Mouse (Mus musculus) neural tube, embryonic 12.5 days (tissue): Measurements from ENCODE around the gene Dcpp2. TPM values are rescaled to one million over a fixed set of nuclear protein-coding genes. Genes with fewer than 3 reads are reported as not detected.
A peak's percentile ranks its signal among the peaks of the same experiment; 100 is the strongest.
"Not testable (repeated sequence)": the region's sequence is repeated elsewhere in the genome, so short reads cannot be mapped to it uniquely, and the experiment has no call there.

Source experiments
- ATAC-seq: fragments of 200-750 bp; cut with Nextera tagmentation; 2 replicates; pipeline ENCODE4 v1.8.0; 2017; ENCODE audit warnings: low read depth, mild to moderate bottlenecking, moderate TSS enrichment, moderate library complexity; ENCODE audit not compliant: low FRiP score
- H3K27ac ChIP-seq: fragments of 300-500 bp; sonication (generic); 2 replicates; pipeline ENCODE4 v1.5.1; 2016
- H3K27me3 ChIP-seq: fragments of 300-500 bp; sonication (generic); replicated peaks from 2 replicates; pipeline ENCODE4 v1.6.1; 2016; ENCODE audit warnings: mild to moderate bottlenecking
- H3K36me3 ChIP-seq: fragments of 300-500 bp; sonication (generic); 2 replicates; pipeline ENCODE4 v1.6.1; 2016; ENCODE audit warnings: mild to moderate bottlenecking
- H3K4me1 ChIP-seq: fragments of 300-500 bp; sonication (generic); 2 replicates; pipeline ENCODE4 v1.6.1; 2016
- H3K4me2 ChIP-seq: fragments of 300-500 bp; sonication (generic); replicated peaks from 2 replicates; pipeline ENCODE4 v1.6.1; 2016; ENCODE audit warnings: mild to moderate bottlenecking
- H3K4me3 ChIP-seq: fragments of 300-500 bp; sonication (generic); 2 replicates; pipeline ENCODE4 v1.5.1; 2016
- H3K9ac ChIP-seq: fragments of 300-500 bp; sonication (generic); 2 replicates; pipeline ENCODE4 v1.6.1; 2016; ENCODE audit warnings: mild to moderate bottlenecking
- H3K9me3 ChIP-seq: fragments of 300-500 bp; sonication (generic); 2 replicates; pipeline ENCODE4 v1.6.1; 2016; ENCODE audit warnings: mild to moderate bottlenecking
- WGBS: fragments of 180-500 bp; shearing (Covaris S2); methylation state at CpG from one replicate; pipeline ENCODE4 v1.1.7; 2016; 5-methylcytosine and 5-hydroxymethylcytosine counted together
- polyA plus RNA-seq: library from polyadenylated mRNA; unstranded; fragments of >200 nt; fragmentation: Nextera tagmentation; extraction: Ambion mirVana; gene quantifications from 2 replicates; pipeline ENCODE4 v1.2.1, GENCODE M21; 2016

Gene Dcpp2
- polyA plus RNA-seq, result not detected in 2 replicates

- not testable (repeated sequence) for H3K4me2 ChIP-seq, H3K4me1 ChIP-seq, H3K27me3 ChIP-seq, H3K9ac ChIP-seq, H3K4me3 ChIP-seq, H3K27ac ChIP-seq, H3K36me3 ChIP-seq, H3K9me3 ChIP-seq, ATAC-seq
- WGBS, result 81% methylated on average over 4 of the region's 4 CpGs
These were observed at the start of gene Dcpp2, which contains the start of gene Dcpp1 for GRCm38 (mm10) chr17:23880576-23880975. Gene Dcpp2, plus strand, starts transcription at chr17:23880880. Gene Dcpp1, plus strand, starts transcription at chr17:23880876.

DNA sequence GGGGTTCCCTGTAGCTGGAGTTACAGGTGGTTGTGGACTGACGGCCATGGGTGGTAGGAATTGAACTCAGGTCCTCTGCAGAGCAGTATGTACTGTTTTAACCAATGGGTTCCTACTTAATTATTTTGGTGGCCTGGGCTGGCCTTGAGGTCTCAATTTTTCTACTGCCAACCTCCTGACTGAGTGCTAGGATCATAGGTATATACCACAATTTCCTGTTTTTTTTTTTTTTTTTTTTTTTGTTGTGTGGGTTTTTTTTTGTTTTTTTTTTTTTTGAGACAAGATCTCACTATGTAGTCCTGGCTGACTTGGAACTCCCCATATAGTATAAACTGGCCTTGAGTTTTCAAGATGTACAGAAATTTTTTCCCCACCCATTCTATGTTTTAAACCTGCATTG lies 49.5 kb upstream of the Dcpp2 start:
- Histone ChIP-seq H3K9ac (no peak overlapping the region), H3K27me3 (peaks cover 17% of the 10 kb centered on the region), H3K27ac (no peak overlapping the region), H3K4me1 (peaks cover 15% of the 10 kb centered on the region), H3K9me3 (no peaks in the 10 kb centered on the region), H3K4me3 (no peak overlapping the region), H3K4me2 (no peak overlapping the region), H3K36me3 (peaks cover 9% of the 10 kb centered on the region)
- WGBS, result 94% methylated on average over 1 of the region's 1 CpGs
- ATAC-seq, result no peak

GRCm38 (mm10) chr17:23836006-23836575 lies 44.6 kb upstream of the Dcpp2 start, which contains the start of gene Prss33:
Gene Prss33, minus strand, starts transcription at chr17:23836056.
- no peak for ATAC-seq
- H3K27me3 ChIP-seq, result peaks cover 21% of the 10 kb centered on the region
- no peak within 1 kb of the TSS for H3K9ac ChIP-seq
- H3K4me1 ChIP-seq, result no peaks in the 10 kb centered on the region
- no peaks in the 10 kb centered on the region for H3K9me3 ChIP-seq
- no peak within 1 kb of the TSS for H3K4me2 ChIP-seq
- no peak within 1 kb of the TSS for H3K4me3 ChIP-seq
- 79% methylated on average over 8 of the region's 8 CpGs for WGBS
- H3K27ac ChIP-seq, result no peak within 1 kb of the TSS
- no peaks in the 10 kb centered on the region for H3K36me3 ChIP-seq

- ATAC-seq, result no peak
- Histone ChIP-seq H3K4me3 (no peak overlapping the region), H3K27ac (no peak overlapping the region), H3K4me2 (no peak overlapping the region), H3K4me1 (no peaks in the 10 kb centered on the region), H3K27me3 (peaks cover 8% of the 10 kb centered on the region; the same call in 1 of the 2 replicates), H3K9ac (no peak overlapping the region), H3K36me3 (no peaks in the 10 kb centered on the region), H3K9me3 (no peaks in the 10 kb centered on the region)
- 27% methylated on average over 4 of the region's 4 CpGs for WGBS
These were observed 39.5 kb upstream of the Dcpp2 start for GRCm38 (mm10) chr17:23841145-23841544.

GRCm38 (mm10) chr17:23843141-23843811 lies 37.4 kb upstream of the Dcpp2 start:
- ATAC-seq, result no peak
- WGBS, result 45% methylated on average over 23 of the region's 23 CpGs
- 0 out of 2 replicates have a peak, but pooled peaks cover 7% of the 10 kb centered on the region for H3K27me3 ChIP-seq
- no peaks in the 10 kb centered on the region for H3K9me3 ChIP-seq
- H3K4me1 ChIP-seq, result no peaks in the 10 kb centered on the region
- H3K9ac ChIP-seq, result no peak overlapping the region
- no peak overlapping the region for H3K27ac ChIP-seq
- H3K4me2 ChIP-seq, result peak overlapping the region; percentile 45
- no peak overlapping the region for H3K4me3 ChIP-seq
- H3K36me3 ChIP-seq, result no peaks in the 10 kb centered on the region

GRCm38 (mm10) chr17:23843812-23844273 lies 36.8 kb upstream of the Dcpp2 start, which contains the start of the genes Prss32 and Prss41:
Gene Prss32, plus strand, starts transcription at chr17:23843855.
Gene Prss41, minus strand, starts transcription at chr17:23844172.
- H3K27ac ChIP-seq, result no peak within 1 kb of the TSS
- H3K4me3 ChIP-seq, result no peak within 1 kb of the TSS
- no peak within 1 kb of the TSS for H3K9ac ChIP-seq
- H3K4me2 ChIP-seq, result peak within 1 kb of the TSS; percentile 45
- WGBS, result 17% methylated on average over 19 of the region's 19 CpGs
- no peaks in the 10 kb centered on the region for H3K36me3 ChIP-seq
- ATAC-seq, result 0 out of 2 replicates have a peak, but pooled peaks have one; percentile 33
- H3K9me3 ChIP-seq, result no peaks in the 10 kb centered on the region
- 0 out of 2 replicates have a peak, but pooled peaks cover 7% of the 10 kb centered on the region for H3K27me3 ChIP-seq
- H3K4me1 ChIP-seq, result no peaks in the 10 kb centered on the region

- H3K36me3 ChIP-seq, result no peaks in the 10 kb centered on the region
- 0 out of 2 replicates have a peak, but pooled peaks cover 3% of the 10 kb centered on the region for H3K27me3 ChIP-seq
- no peak overlapping the region for H3K9ac ChIP-seq
- no peak overlapping the region for H3K4me2 ChIP-seq
- no peak for ATAC-seq
- no peaks in the 10 kb centered on the region for H3K4me1 ChIP-seq
- no peak overlapping the region for H3K27ac ChIP-seq
- H3K9me3 ChIP-seq, result no peaks in the 10 kb centered on the region
- no peak overlapping the region for H3K4me3 ChIP-seq
- 60% methylated on average over 2 of the region's 2 CpGs for WGBS
These were observed 30.7 kb upstream of the Dcpp2 start for GRCm38 (mm10) chr17:23850028-23850427.

DNA sequence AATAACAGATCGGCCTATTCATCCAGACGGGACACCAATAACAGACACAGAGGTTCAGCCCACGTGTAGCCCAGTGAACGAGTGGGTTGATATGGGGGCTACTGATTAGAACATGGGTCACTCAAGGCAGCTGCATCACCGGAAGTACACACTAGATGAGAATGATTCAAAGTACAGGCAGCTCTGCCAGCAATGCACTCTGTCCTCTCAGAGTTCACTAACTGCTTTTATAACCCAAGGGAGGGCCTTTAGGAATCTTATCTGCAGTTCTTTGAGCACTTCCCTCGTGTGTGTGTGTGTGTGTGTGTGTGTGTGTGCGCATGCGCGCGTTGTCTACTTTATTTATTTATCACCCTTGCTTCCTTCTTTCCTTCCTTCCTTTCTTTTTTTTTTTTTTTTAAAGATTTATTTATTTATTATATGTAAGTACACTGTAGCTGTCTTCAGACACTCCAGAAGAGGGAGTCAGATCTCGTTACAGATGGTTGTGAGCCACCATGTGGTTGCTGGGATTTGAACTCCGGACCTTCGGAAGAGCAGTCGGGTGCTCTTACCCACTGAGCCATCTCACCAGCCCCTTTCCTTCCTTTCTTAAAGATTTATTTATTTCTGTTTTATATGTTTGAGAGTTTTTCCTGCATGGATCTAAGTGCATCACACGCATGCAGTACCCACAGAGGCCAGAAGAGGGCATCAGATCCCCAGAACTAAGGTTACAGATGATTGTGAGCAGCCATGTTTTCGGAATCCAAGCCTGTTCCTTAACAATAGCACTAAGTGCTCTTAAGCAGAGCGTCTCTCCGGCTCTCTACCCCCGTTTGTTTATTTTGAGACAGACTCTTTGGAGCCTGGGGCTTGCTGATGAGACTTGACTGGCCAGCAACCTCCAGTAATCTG lies 29.6 kb upstream of the Dcpp2 start:
- peak; percentile 4; the same call in 1 of the 2 replicates for ATAC-seq
- 63% methylated on average over 19 of the region's 19 CpGs for WGBS
- H3K9me3 ChIP-seq, result no peaks in the 10 kb centered on the region
- no peak overlapping the region for H3K4me3 ChIP-seq
- H3K36me3 ChIP-seq, result no peaks in the 10 kb centered on the region
- no peak overlapping the region for H3K27ac ChIP-seq
- H3K27me3 ChIP-seq, result 0 out of 2 replicates have a peak, but pooled peaks cover 3% of the 10 kb centered on the region
- no peak overlapping the region for H3K9ac ChIP-seq
- H3K4me2 ChIP-seq, result no peak overlapping the region
- H3K4me1 ChIP-seq, result no peaks in the 10 kb centered on the region

GRCm38 (mm10) chr17:23853292-23853691 lies 27.4 kb upstream of the Dcpp2 start:
- H3K27me3 ChIP-seq, result no peaks in the 10 kb centered on the region
- no peak overlapping the region for H3K4me2 ChIP-seq
- no peaks in the 10 kb centered on the region for H3K36me3 ChIP-seq
- no peak; the same call in 1 of the 2 replicates for ATAC-seq
- no peak overlapping the region for H3K9ac ChIP-seq
- no peaks in the 10 kb centered on the region for H3K9me3 ChIP-seq
- 33% methylated on average over 5 of the region's 5 CpGs for WGBS
- H3K27ac ChIP-seq, result no peak overlapping the region
- H3K4me3 ChIP-seq, result no peak overlapping the region
- H3K4me1 ChIP-seq, result no peaks in the 10 kb centered on the region

DNA sequence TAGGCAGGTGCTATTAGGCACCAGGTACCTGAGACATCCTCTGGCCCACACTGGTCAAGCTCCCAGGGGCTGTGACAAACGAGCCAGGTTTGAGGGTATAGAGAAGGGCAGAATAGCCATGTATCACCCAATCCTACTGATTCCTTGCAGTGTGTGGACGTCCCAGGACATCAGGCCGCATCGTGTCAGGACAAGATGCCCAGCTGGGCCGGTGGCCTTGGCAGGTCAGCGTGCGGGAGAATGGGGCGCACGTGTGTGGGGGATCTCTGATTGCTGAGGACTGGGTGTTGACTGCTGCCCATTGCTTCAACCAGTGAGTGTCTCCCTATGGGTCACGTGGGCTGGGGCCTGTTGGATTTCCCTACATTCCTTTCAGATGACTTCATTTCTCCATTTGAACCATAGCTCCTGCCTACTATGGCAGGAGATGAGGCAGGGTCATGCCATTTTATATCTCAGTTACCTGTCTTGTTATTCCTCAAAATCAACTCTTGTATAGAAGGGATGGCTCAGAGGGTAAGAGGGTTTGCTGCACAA lies 26.4 kb upstream of the Dcpp2 start:
- H3K4me2 ChIP-seq, result no peak overlapping the region
- ATAC-seq, result no peak
- 86% methylated on average over 10 of the region's 10 CpGs for WGBS
- H3K36me3 ChIP-seq, result no peaks in the 10 kb centered on the region
- H3K9ac ChIP-seq, result no peak overlapping the region
- no peak overlapping the region for H3K27ac ChIP-seq
- no peaks in the 10 kb centered on the region for H3K9me3 ChIP-seq
- H3K4me1 ChIP-seq, result no peaks in the 10 kb centered on the region
- H3K27me3 ChIP-seq, result no peaks in the 10 kb centered on the region
- H3K4me3 ChIP-seq, result no peak overlapping the region

- Histone ChIP-seq H3K36me3 (no peaks in the 10 kb centered on the region), H3K9ac (no peak overlapping the region), H3K27me3 (no peaks in the 10 kb centered on the region), H3K27ac (no peak overlapping the region), H3K9me3 (no peaks in the 10 kb centered on the region), H3K4me3 (no peak overlapping the region), H3K4me1 (no peaks in the 10 kb centered on the region), H3K4me2 (no peak overlapping the region)
- no peak for ATAC-seq
- 84% methylated on average over 6 of the region's 6 CpGs for WGBS
These were observed 23.5 kb upstream of the Dcpp2 start for GRCm38 (mm10) chr17:23857193-23857592.
